Mouse (Mus musculus): ENCODE data around the gene Abi3. TPM values are rescaled to one million over a fixed set of nuclear protein-coding genes. Genes with fewer than 3 reads are reported as not detected.

The Abi3 gene
- polyA plus RNA-seq, 1 experiment from 2014 or later: 3.9 TPM

DNA sequence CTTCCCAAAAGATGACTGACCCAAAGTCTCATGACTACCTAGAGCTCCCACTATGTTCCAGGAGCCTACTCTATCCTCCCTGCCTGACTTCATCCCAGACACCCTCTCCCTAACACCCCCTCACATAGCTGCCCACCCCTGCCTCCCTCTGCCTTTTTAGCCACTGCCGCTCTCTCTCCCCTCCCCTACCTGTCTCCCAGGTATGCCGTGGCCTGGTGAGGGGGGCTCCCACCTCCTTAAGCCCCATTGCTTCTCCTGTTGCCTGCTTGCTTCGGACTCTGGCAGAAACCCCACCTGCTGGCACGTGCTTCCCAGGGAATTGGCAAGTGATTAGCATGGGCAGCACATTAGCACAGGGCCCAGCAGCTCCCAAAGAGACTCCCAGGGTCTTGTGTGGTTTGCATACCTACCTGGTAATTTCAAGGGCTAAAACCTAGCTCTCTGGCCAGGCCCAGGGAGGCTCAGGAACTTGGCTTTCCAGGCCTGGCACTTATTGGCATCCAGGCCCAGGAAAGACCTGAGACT, 12.7 kb downstream of the Abi3 start:
- Histone ChIP-seq H3K27me3 (ENCODE audit: control insufficient read depth, insufficient read depth, low read length) (peaks cover 88% of the 10 kb centered on the region), H3K4me3 (ENCODE audit: low read length) (no peak overlapping the region), H3K9ac (ENCODE audit: low read depth, low read length) (no peak overlapping the region), H3K27ac (ENCODE audit: low read depth, low read length) (no peak overlapping the region), H3K4me1 (ENCODE audit: control insufficient read depth, insufficient read depth, low read length) (peaks cover 18% of the 10 kb centered on the region), H3K36me3 (ENCODE audit: control insufficient read depth, insufficient read depth, low read length) (no peaks in the 10 kb centered on the region), H3K9me3 (ENCODE audit: control insufficient read depth, low read length) (no peaks in the 10 kb centered on the region), H3K4me2 (replicated peaks; ENCODE audit: low read depth, low read length) (no peak overlapping the region)
- 29% methylated on average over 4 of the region's 4 CpGs for WGBS
- ATAC-seq (ENCODE audit: low FRiP score, low TSS enrichment): no peak

DNA sequence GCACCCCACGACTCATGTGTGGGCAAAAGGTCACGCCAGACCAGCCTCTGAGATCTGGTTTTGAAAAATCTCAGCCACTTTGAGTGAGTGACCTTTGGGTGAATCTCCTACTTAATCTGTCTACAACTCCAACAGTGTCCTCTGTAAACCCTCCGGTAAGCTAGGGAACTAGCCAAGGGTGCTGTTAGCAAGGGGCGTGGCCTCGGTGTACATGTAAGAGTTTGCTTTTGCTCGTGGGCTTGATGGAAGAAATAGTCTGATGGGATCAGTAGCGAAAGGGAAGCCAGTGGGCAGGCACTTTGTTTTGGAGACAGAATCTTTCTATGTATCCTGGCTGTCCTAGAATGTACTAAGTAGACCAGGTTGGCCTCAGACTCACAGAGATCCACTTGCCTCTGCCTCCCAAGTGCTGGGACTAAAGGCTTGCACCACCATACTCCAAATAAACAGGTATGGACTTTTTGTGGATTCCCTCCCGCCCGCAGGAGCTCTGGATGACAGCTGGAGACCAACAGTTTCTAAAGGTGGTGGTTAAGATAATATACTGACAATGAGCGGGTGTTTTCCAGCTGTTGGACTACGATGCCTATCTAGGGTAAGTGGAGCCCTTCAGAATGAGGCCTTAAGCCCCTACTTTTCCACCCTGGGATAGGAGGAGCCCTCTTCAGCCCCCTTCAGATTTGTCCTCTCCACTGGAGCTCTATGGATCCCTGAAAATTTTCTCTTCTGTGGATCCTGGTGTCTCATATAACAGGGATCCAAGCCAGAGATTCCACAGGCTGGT, 13.9 kb downstream of the Abi3 start:
- Histone ChIP-seq H3K9me3 (ENCODE audit: control insufficient read depth, low read length) (no peaks in the 10 kb centered on the region), H3K27me3 (ENCODE audit: control insufficient read depth, insufficient read depth, low read length) (peaks cover 76% of the 10 kb centered on the region), H3K27ac (ENCODE audit: low read depth, low read length) (no peak overlapping the region), H3K4me1 (ENCODE audit: control insufficient read depth, insufficient read depth, low read length) (peaks cover 8% of the 10 kb centered on the region), H3K36me3 (ENCODE audit: control insufficient read depth, insufficient read depth, low read length) (no peaks in the 10 kb centered on the region), H3K9ac (ENCODE audit: low read depth, low read length) (no peak overlapping the region), H3K4me3 (ENCODE audit: low read length) (no peak overlapping the region), H3K4me2 (replicated peaks; ENCODE audit: low read depth, low read length) (no peak overlapping the region)
- no peak for ATAC-seq (ENCODE audit: low FRiP score, low TSS enrichment)
- 74% methylated on average over 11 of the region's 11 CpGs for WGBS

DNA sequence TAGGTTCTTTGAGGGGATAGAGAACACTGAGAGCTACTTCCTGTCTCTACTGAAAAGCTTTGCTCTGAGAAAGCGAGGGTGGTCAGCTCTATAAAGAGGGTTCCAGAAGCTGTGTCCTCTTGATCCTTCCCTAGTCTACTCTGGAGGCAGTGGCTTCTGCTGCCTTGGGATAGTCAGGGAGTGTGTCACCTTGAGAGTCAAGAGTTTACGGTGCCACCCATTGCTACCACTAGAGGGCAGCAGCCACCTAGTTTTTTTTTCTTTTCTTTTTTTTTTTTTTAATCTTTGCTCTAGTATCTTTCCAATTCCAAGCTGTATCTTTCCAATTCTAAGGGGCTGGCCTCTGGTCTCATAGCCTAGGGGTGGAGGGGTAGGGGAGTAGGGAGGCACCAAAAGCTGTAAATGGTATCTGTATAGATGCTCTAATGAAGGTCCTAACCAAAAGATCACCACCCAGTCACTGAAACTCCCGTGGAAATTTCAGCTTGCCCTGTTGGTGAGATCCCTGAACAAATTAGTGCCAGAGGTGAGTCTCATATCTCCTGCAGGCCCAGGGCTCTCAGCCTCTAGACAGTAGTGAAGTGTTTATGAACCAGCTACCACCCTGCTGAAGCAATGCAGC, 14.7 kb downstream of the Abi3 start:
- peaks cover 68% of the 10 kb centered on the region for H3K27me3 ChIP-seq (ENCODE audit: control insufficient read depth, insufficient read depth, low read length)
- no peaks in the 10 kb centered on the region for H3K9me3 ChIP-seq (ENCODE audit: control insufficient read depth, low read length)
- no peak overlapping the region for H3K27ac ChIP-seq (ENCODE audit: low read depth, low read length)
- ATAC-seq (ENCODE audit: low FRiP score, low TSS enrichment): no peak
- WGBS: 21% methylated on average over 3 of the region's 3 CpGs
- H3K4me3 ChIP-seq (ENCODE audit: low read length): no peak overlapping the region
- peaks cover 8% of the 10 kb centered on the region for H3K4me1 ChIP-seq (ENCODE audit: control insufficient read depth, insufficient read depth, low read length)
- no peak overlapping the region for H3K4me2 ChIP-seq (replicated peaks; ENCODE audit: low read depth, low read length)
- H3K36me3 ChIP-seq (ENCODE audit: control insufficient read depth, insufficient read depth, low read length): no peaks in the 10 kb centered on the region
- no peak overlapping the region for H3K9ac ChIP-seq (ENCODE audit: low read depth, low read length)

DNA sequence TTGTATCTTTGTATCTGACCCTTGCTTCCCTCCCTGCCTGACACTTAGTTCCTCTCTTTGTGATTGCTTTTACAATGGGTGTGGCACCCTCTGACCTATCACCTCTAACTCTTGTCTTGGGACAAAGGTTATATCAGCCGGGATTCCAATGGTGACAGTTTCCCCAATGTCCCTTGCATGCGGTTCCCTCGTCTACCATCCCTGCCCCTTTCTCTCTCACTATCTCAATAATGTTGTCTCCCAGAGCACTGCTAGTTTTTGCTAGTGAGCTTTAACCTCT, 15.2 kb downstream of the Abi3 start:
- Histone ChIP-seq H3K4me2 (replicated peaks; ENCODE audit: low read depth, low read length) (no peak overlapping the region), H3K4me1 (ENCODE audit: control insufficient read depth, insufficient read depth, low read length) (peaks cover 8% of the 10 kb centered on the region), H3K27me3 (ENCODE audit: control insufficient read depth, insufficient read depth, low read length) (peaks cover 63% of the 10 kb centered on the region), H3K36me3 (ENCODE audit: control insufficient read depth, insufficient read depth, low read length) (no peaks in the 10 kb centered on the region), H3K9ac (ENCODE audit: low read depth, low read length) (no peak overlapping the region), H3K9me3 (ENCODE audit: control insufficient read depth, low read length) (no peaks in the 10 kb centered on the region), H3K4me3 (ENCODE audit: low read length) (no peak overlapping the region), H3K27ac (ENCODE audit: low read depth, low read length) (no peak overlapping the region)
- 24% methylated on average over 3 of the region's 3 CpGs for WGBS
- ATAC-seq (ENCODE audit: low FRiP score, low TSS enrichment): no peak

DNA sequence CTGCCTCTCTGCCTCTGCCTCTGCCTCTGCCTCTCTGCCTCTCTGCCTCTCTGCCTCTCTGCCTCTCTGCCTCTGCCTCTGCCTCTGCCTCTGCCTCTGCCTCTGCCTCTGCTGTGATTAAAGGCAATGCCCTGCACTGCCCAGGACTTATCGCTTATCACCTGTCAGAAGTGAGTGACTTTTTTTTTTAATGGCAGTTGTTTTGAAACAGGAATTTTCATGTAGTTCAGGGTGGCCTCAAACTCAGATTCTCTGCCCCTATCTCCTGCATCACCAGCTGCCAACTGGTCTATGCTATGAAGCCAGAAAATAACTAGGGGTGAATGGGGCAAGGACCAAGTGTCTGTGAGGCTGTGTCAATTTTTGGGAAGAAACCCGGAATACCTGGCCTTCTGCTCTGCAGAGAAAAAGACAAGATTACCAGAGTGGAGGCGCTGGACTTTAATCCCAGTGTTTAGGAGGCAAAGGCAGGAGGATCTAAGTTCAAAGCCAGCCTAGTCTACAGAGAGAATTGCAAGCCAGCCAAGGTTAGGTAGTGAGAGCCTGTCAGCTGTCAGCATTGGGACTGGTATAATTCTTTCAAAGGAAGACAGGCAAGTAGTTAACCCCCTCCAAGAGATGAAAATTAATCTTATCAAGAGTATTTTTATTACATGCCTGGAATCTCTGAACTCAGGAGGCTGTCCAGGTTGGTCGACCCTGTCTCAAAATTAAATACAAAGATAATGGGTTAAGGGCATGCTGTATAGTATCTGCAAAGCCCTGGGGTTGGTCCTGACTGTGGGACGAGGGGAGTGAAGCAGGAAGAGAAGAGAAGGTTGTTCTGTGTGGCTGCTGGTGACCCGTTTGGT, 15.7 kb downstream of the Abi3 start:
- Histone ChIP-seq H3K4me3 (ENCODE audit: low read length) (no peak overlapping the region), H3K4me2 (replicated peaks; ENCODE audit: low read depth, low read length) (no peak overlapping the region), H3K9ac (ENCODE audit: low read depth, low read length) (no peak overlapping the region), H3K4me1 (ENCODE audit: control insufficient read depth, insufficient read depth, low read length) (peaks cover 8% of the 10 kb centered on the region), H3K36me3 (ENCODE audit: control insufficient read depth, insufficient read depth, low read length) (no peaks in the 10 kb centered on the region), H3K9me3 (ENCODE audit: control insufficient read depth, low read length) (no peaks in the 10 kb centered on the region), H3K27me3 (ENCODE audit: control insufficient read depth, insufficient read depth, low read length) (peaks cover 58% of the 10 kb centered on the region), H3K27ac (ENCODE audit: low read depth, low read length) (no peak overlapping the region)
- no peak for ATAC-seq (ENCODE audit: low FRiP score, low TSS enrichment)
- 53% methylated on average over 6 of the region's 6 CpGs for WGBS

DNA sequence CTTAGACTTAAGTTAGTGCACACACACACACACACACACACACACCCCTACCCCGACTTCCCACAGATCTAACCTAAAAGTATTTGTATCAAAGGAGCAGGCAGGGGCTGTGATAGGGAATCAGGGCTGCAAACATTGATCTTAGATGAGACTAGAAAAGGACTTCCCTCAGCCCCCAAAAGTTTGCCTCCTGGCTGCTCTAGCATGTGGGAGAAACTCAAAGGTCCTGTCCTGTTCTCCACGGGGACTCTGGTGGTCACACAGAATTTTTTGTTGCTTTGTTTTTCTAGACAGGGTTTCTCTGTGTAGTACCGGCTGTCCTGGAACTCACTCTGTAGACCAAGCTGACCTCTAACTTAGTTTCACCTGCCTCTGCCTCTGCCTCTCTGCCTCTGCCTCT, 16.7 kb downstream of the Abi3 start:
- no peak overlapping the region for H3K9ac ChIP-seq (ENCODE audit: low read depth, low read length)
- no peaks in the 10 kb centered on the region for H3K9me3 ChIP-seq (ENCODE audit: control insufficient read depth, low read length)
- H3K27me3 ChIP-seq (ENCODE audit: control insufficient read depth, insufficient read depth, low read length): peaks cover 48% of the 10 kb centered on the region
- ATAC-seq (ENCODE audit: low FRiP score, low TSS enrichment): no peak
- no peaks in the 10 kb centered on the region for H3K36me3 ChIP-seq (ENCODE audit: control insufficient read depth, insufficient read depth, low read length)
- no peak overlapping the region for H3K4me2 ChIP-seq (replicated peaks; ENCODE audit: low read depth, low read length)
- peaks cover 5% of the 10 kb centered on the region for H3K4me1 ChIP-seq (ENCODE audit: control insufficient read depth, insufficient read depth, low read length)
- 0 out of 2 replicates have a peak overlapping the region, but pooled peaks have one; percentile 56 for H3K4me3 ChIP-seq (ENCODE audit: low read length)
- H3K27ac ChIP-seq (ENCODE audit: low read depth, low read length): no peak overlapping the region
- 48% methylated on average over 3 of the region's 3 CpGs for WGBS

DNA sequence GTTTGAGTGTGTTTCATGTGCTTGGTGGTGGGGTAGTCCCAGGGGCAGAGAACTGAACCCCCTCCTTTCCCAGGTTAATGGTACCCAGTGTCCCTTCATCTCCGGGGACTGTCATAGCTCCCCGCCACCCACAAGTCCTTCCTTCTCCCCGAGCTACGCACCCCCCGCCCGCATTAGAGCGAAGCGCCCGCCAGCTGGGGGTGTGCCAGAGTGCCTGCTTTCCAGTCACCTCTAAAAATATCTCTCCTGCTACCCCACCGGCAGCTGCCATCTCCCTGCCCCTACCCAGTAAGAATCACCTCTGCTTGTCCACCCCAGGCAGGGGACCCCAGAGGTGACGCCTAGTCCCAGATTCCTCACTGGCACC, 17.4 kb downstream of the Abi3 start:
- Histone ChIP-seq H3K36me3 (ENCODE audit: control insufficient read depth, insufficient read depth, low read length) (no peaks in the 10 kb centered on the region), H3K9me3 (ENCODE audit: control insufficient read depth, low read length) (no peaks in the 10 kb centered on the region), H3K4me3 (ENCODE audit: low read length) (peak overlapping the region; percentile 56), H3K27ac (ENCODE audit: low read depth, low read length) (no peak overlapping the region), H3K9ac (ENCODE audit: low read depth, low read length) (peak overlapping the region; percentile 68), H3K27me3 (ENCODE audit: control insufficient read depth, insufficient read depth, low read length) (peaks cover 41% of the 10 kb centered on the region), H3K4me2 (replicated peaks; ENCODE audit: low read depth, low read length) (peak overlapping the region; percentile 97), H3K4me1 (ENCODE audit: control insufficient read depth, insufficient read depth, low read length) (peaks cover 5% of the 10 kb centered on the region; the same call in 1 of the 2 replicates)
- ATAC-seq (ENCODE audit: low FRiP score, low TSS enrichment): peak; percentile 37
- WGBS: under 1% methylated on average over 11 of the region's 11 CpGs

DNA sequence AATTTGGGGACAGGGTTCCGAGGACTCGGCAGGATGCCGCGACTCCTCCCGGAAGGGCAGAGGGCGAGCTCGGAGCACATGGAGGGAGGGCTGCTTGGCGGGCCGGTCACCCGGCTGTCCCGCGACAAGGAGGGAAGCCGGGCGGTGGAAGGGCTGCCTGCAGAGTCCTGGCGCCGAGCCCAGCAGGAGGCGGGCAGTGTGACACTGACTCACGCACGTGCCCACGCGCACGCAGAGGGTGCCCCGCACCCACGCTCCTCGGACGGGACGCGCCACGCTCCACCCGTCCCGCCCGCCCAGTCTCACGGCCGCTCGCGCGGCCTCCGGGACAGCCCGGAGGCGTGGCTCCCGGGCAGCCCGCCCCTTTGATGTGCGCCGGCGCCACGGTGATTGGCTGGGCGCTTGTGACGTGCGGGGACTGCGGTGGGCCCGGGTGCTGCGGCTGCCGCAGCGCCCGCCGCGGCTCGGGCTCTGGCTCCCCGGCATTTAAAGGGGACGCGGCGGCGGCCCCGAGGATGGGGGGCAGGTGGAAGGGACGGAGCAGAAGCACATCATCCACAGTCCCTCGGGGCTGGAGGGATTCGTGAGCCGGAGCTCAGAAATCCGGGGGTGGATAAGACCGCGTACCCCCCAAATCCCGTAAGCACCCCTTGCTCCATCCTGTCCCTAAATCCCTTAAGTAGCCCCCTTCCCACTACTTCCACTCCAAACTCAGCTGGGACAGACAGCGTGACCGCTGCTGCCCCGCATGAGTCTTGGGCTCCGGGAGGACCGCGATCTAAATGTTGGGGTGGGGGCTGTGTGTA, 18.0 kb downstream of the Abi3 start, which contains the start of gene Phospho1:
TSS of gene Phospho1 (plus strand) at position 429 of the 806 bp plus-strand sequence.
- Histone ChIP-seq H3K9ac (ENCODE audit: low read depth, low read length) (peak within 1 kb of the TSS; percentile 68), H3K4me1 (ENCODE audit: control insufficient read depth, insufficient read depth, low read length) (peaks cover 5% of the 10 kb centered on the region; the same call in 1 of the 2 replicates), H3K36me3 (ENCODE audit: control insufficient read depth, insufficient read depth, low read length) (no peaks in the 10 kb centered on the region), H3K4me3 (ENCODE audit: low read length) (peak within 1 kb of the TSS; percentile 56), H3K27ac (ENCODE audit: low read depth, low read length) (no peak within 1 kb of the TSS), H3K27me3 (ENCODE audit: control insufficient read depth, insufficient read depth, low read length) (peaks cover 35% of the 10 kb centered on the region), H3K9me3 (ENCODE audit: control insufficient read depth, low read length) (no peaks in the 10 kb centered on the region), H3K4me2 (replicated peaks; ENCODE audit: low read depth, low read length) (peak within 1 kb of the TSS; percentile 97)
- peak; percentile 94 for ATAC-seq (ENCODE audit: low FRiP score, low TSS enrichment)
- WGBS: under 1% methylated on average over 75 of the region's 78 CpGs
